Mouse (Mus musculus) CH12.LX (cell line): ENCODE measurements around the gene Pip5k1b. TPM values are rescaled to one million over a fixed set of nuclear protein-coding genes. Genes with fewer than 3 reads are reported as not detected.

ENCODE experiments used
- DNase-seq: peaks from one replicate; pipeline ENCODE4 v3.0.0-alpha.2; 2013; ENCODE audit errors: extremely low read depth
- H3K27ac ChIP-seq: 2 replicates; pipeline ENCODE4 v1.5.1; 2012; ENCODE audit warnings: low read depth, mild to moderate bottlenecking, control low read depth, moderate library complexity; ENCODE audit not compliant: insufficient read depth
- H3K27me3 ChIP-seq: replicated peaks from 2 replicates; pipeline ENCODE3; 2012; ENCODE audit warnings: inconsistent platforms
- H3K36me3 ChIP-seq, 2 experiments: replicated peaks in 1 of 2; 2 replicates each; pipeline versions ENCODE3 to v1.6.1; 2012; ENCODE audit warnings: inconsistent platforms in 1 of 2, low read length in 1 of 2, mild to moderate bottlenecking in 1 of 2, mixed read lengths in 1 of 2, moderate library complexity in 1 of 2; ENCODE audit not compliant: control insufficient read depth in 1 of 2, insufficient read depth in 1 of 2
- H3K4me1 ChIP-seq, 2 experiments: 2 replicates each; pipeline ENCODE4 v1.6.1; 2012; ENCODE audit warnings: inconsistent platforms in 1 of 2, moderate library complexity in 1 of 2; ENCODE audit not compliant: insufficient read depth in 2 of 2, control insufficient read depth in 1 of 2
- H3K4me2 ChIP-seq: 2 replicates; pipeline ENCODE4 v1.6.1; 2012; ENCODE audit warnings: low read depth, mild to moderate bottlenecking, control low read depth; ENCODE audit not compliant: poor library complexity, insufficient read depth, severe bottlenecking
- H3K4me3 ChIP-seq, 3 experiments: fragments of 150-350 bp in 1 of 3; sonication (generic) in 1 of 3; replicated peaks in 1 of 3; 2 replicates each; pipeline versions ENCODE3 to v1.5.1; 2011 to 2012; ENCODE audit warnings: low read depth in 2 of 3, low read length in 2 of 3, mild to moderate bottlenecking in 2 of 3, moderate library complexity in 2 of 3, control low read depth in 1 of 3, improper control_type of control experiment in 1 of 3, inconsistent platforms in 1 of 3, mixed read lengths in 1 of 3; ENCODE audit not compliant: poor library complexity in 1 of 3
- H3K79me2 ChIP-seq: replicated peaks from 2 replicates; pipeline ENCODE4 v1.6.1; 2012; ENCODE audit warnings: mild to moderate bottlenecking, moderate library complexity; ENCODE audit not compliant: control insufficient read depth, poor library complexity, insufficient read depth, severe bottlenecking; ENCODE audit errors: extremely low read depth
- H3K9ac ChIP-seq: 2 replicates; pipeline ENCODE4 v1.6.1; 2012; ENCODE audit warnings: low read depth, mild to moderate bottlenecking, control low read depth, moderate library complexity; ENCODE audit not compliant: insufficient read depth
- H3K9me3 ChIP-seq: replicated peaks from 2 replicates; pipeline ENCODE3; 2012; ENCODE audit warnings: low read length, inconsistent platforms, mixed read lengths
- CTCF ChIP-seq, 2 experiments: IDR thresholded peaks in 1 of 2; conservative IDR thresholded peaks in 1 of 2; 2 replicates each; pipeline ENCODE4 v1.5.1; 2011 to 2012; ENCODE audit warnings: low read depth in 2 of 2, low read length in 2 of 2, improper control_type of control experiment in 1 of 2, inconsistent platforms in 1 of 2, mild to moderate bottlenecking in 1 of 2, moderate library complexity in 1 of 2
- ELF1 ChIP-seq: IDR thresholded peaks from 2 replicates; pipeline ENCODE4 v1.6.1; 2014; ENCODE audit warnings: low read depth, mild to moderate bottlenecking, inconsistent platforms, low read length, improper control_type of control experiment
- ETS1 ChIP-seq: conservative IDR thresholded peaks from 2 replicates; pipeline ENCODE4 v1.6.1; 2012; ENCODE audit warnings: low read depth, mild to moderate bottlenecking, inconsistent platforms, low read length, improper control_type of control experiment, moderate library complexity
- IRF4 ChIP-seq: IDR thresholded peaks from 2 replicates; pipeline ENCODE4 v1.6.1; 2014; ENCODE audit warnings: low read depth, mild to moderate bottlenecking, inconsistent platforms, low read length, improper control_type of control experiment
- JUN ChIP-seq: IDR thresholded peaks from 2 replicates; pipeline ENCODE4 v1.6.1; 2011; ENCODE audit warnings: low read depth, mild to moderate bottlenecking, low read length, improper control_type of control experiment, moderate library complexity; ENCODE audit not compliant: insufficient read depth
- JUND ChIP-seq: conservative IDR thresholded peaks from 2 replicates; pipeline ENCODE4 v1.6.1; 2011; ENCODE audit warnings: low read depth, low read length, improper control_type of control experiment
- MAFK ChIP-seq: IDR thresholded peaks from 2 replicates; pipeline ENCODE4 v1.6.1; 2011; ENCODE audit warnings: low read length, improper control_type of control experiment; ENCODE audit not compliant: insufficient replicate concordance
- MAZ ChIP-seq: IDR thresholded peaks from 2 replicates; pipeline ENCODE4 v1.6.1; 2012; ENCODE audit warnings: low read depth, mild to moderate bottlenecking, inconsistent platforms, low read length, improper control_type of control experiment, moderate library complexity
- MXI1 ChIP-seq: IDR thresholded peaks from 2 replicates; pipeline ENCODE4 v1.6.1; 2011; ENCODE audit warnings: mild to moderate bottlenecking, low read depth, low read length, improper control_type of control experiment
- MYC ChIP-seq: IDR thresholded peaks from 2 replicates; pipeline ENCODE4 v1.6.1; 2011; ENCODE audit warnings: low read depth, mild to moderate bottlenecking, improper control_type of control experiment, low read length
- NELFE ChIP-seq: IDR thresholded peaks from 2 replicates; pipeline ENCODE4 v1.6.1; 2011; ENCODE audit warnings: low read depth, low read length, improper control_type of control experiment
- POLR2AphosphoS2 ChIP-seq: IDR thresholded peaks from 2 replicates; pipeline ENCODE4 v1.6.1; 2011; ENCODE audit warnings: low read depth, low read length, improper control_type of control experiment
- SIN3A ChIP-seq: IDR thresholded peaks from 2 replicates; pipeline ENCODE4 v1.6.1; 2012; ENCODE audit warnings: low read length, improper control_type of control experiment, inconsistent platforms
- TBP ChIP-seq: conservative IDR thresholded peaks from 2 replicates; pipeline ENCODE4 v1.6.1; 2011; ENCODE audit warnings: low read depth, low read length, improper control_type of control experiment
- UBTF ChIP-seq: IDR thresholded peaks from 2 replicates; pipeline ENCODE4 v1.6.1; 2012; ENCODE audit warnings: low read depth, mild to moderate bottlenecking, inconsistent platforms, low read length, improper control_type of control experiment, moderate library complexity
- USF2 ChIP-seq: conservative IDR thresholded peaks from 2 replicates; pipeline ENCODE4 v1.6.1; 2011; ENCODE audit warnings: low read depth, low read length, improper control_type of control experiment
- ZC3H11A ChIP-seq: IDR thresholded peaks from 2 replicates; pipeline ENCODE4 v1.6.1; 2012; ENCODE audit warnings: low read depth, mild to moderate bottlenecking, inconsistent platforms, low read length, improper control_type of control experiment
- ZKSCAN1 ChIP-seq: IDR thresholded peaks from 2 replicates; pipeline ENCODE4 v1.6.1; 2012; ENCODE audit warnings: low read depth, inconsistent platforms, low read length, improper control_type of control experiment, borderline replicate concordance
- ZMIZ1 ChIP-seq: IDR thresholded peaks from 2 replicates; pipeline ENCODE4 v1.6.1; 2012; ENCODE audit warnings: low read depth, mild to moderate bottlenecking, inconsistent platforms, low read length, improper control_type of control experiment
- ZNF384 ChIP-seq: IDR thresholded peaks from 2 replicates; pipeline ENCODE4 v1.6.1; 2012; ENCODE audit warnings: low read depth, low read length, improper control_type of control experiment, inconsistent platforms
- dilution Hi-C: fragments of 300-500 bp; cut with MboI; formaldehyde crosslinking; loops from 2 replicates; pipeline ENCODE4 v1.14.3; 2020; ENCODE audit warnings: low sequenced_read_pairs; ENCODE audit not compliant: extremely low pct_unique_long_range_greater_than_20kb, extremely low pct_ligation_motif_present
- in situ Hi-C: fragments of 300-500 bp; cut with MboI; formaldehyde crosslinking; loops from 3 replicates; pipeline ENCODE4 v1.14.3; 2019; ENCODE audit warnings: low sequenced_read_pairs, low pct_ligation_motif_present, low pct_unique_long_range_greater_than_20kb, mixed read lengths
- polyA plus RNA-seq: library from polyadenylated mRNA; unstranded; fragments of >175 nt; gene quantifications from 2 replicates; pipeline ENCODE4 v1.2.1, GENCODE M21; 2012; ENCODE audit warnings: low read depth; ENCODE audit not compliant: insufficient read length
- total RNA-seq, 2 experiments: library from RNA; depleted of rRNA; stranded (reverse); fragments of 300-350 nt in 1 of 2; fragments of >200 nt in 1 of 2; gene quantifications; 2 replicates each; pipeline ENCODE4 v1.2.3; 2012 to 2014

The Pip5k1b gene
- total and polyA plus RNA-seq, 3 experiments = 1.7 to 2.9 (median 2.0) TPM

GRCm38 (mm10) chr19:24403245-24403644 is 152.4 kb downstream of the Pip5k1b start:
- Histone ChIP-seq H3K4me2 (no peak overlapping the region), H3K27ac (no peak overlapping the region), H3K36me3 (no peaks in the 10 kb centered on the region), H3K27me3 (no peaks in the 10 kb centered on the region), H3K4me3 (no peak overlapping the region), H3K9ac (no peak overlapping the region), H3K79me2 (no peaks in the 10 kb centered on the region), H3K4me1 (peaks cover 0 to 6% of the 10 kb centered on the region in 2 experiments; a peak in 1 of 4 replicates), H3K9me3 (no peaks in the 10 kb centered on the region)
- TF ChIP-seq ETS1 (no peak), JUN (no peak), ZNF384 (no peak), SIN3A (no peak), MYC (no peak), CTCF (conservative IDR thresholded peaks at IDR 0.05 in 1 of 2, IDR thresholded peaks at IDR 0.05 in 1 of 2; ENCODE audit: low read depth in 2 of 2, low read length in 2 of 2) (no peak), ZKSCAN1 (no peak), ELF1 (no peak), POLR2AphosphoS2 (no peak), UBTF (no peak), MAZ (no peak), IRF4 (no peak), MXI1 (no peak), TBP (no peak), MAFK (no peak), USF2 (no peak), NELFE (no peak)
- in situ Hi-C loops (loop anchor here (25.0 kb wide), 1 partner anchor 91 kb away; no protein-coding TSS in a partner anchor), dilution Hi-C loops (no loop called here)
- DNase-seq = no peak

- H3K4me3 ChIP-seq = no peak overlapping the region
- no peaks in the 10 kb centered on the region for H3K79me2 ChIP-seq
- H3K27ac ChIP-seq = no peak overlapping the region
- no peak overlapping the region for H3K9ac ChIP-seq
- no peaks in the 10 kb centered on the region for H3K36me3 ChIP-seq
- H3K9me3 ChIP-seq = no peaks in the 10 kb centered on the region
- H3K4me1 ChIP-seq = peaks cover 0 to 5% of the 10 kb centered on the region in 2 experiments; a peak in 2 of 4 replicates
- H3K4me2 ChIP-seq = no peak overlapping the region
- dilution Hi-C loops = no loop called here
- TF ChIP-seq SIN3A = no peak
- TF ChIP-seq ETS1 = no peak
- no peak for TF ChIP-seq ZMIZ1
- TF ChIP-seq ZC3H11A = no peak
- TF ChIP-seq JUND = no peak
- DNase-seq = no peak
- no peaks in the 10 kb centered on the region for H3K27me3 ChIP-seq
- in situ Hi-C loops = no loop called here
Measured at GRCm38 (mm10) chr19:24393920-24394319, 161.8 kb downstream of the Pip5k1b start.
